Mouse (Mus musculus): ENCODE data around the gene Evl.

- TF ChIP-seq CTCF (IDR thresholded peaks at IDR 0.05; ENCODE audit: low read depth): no peak
- TF ChIP-seq EP300 (IDR thresholded peaks at IDR 0.05; ENCODE audit: low read depth): no peak
Observed at GRCm38 (mm10) chr12:108674502-108674901, 120.0 kb downstream of the Evl start.
